Comparison of ENCODE assay signal across 14 mouse cellular contexts in the genomic region with DNA sequence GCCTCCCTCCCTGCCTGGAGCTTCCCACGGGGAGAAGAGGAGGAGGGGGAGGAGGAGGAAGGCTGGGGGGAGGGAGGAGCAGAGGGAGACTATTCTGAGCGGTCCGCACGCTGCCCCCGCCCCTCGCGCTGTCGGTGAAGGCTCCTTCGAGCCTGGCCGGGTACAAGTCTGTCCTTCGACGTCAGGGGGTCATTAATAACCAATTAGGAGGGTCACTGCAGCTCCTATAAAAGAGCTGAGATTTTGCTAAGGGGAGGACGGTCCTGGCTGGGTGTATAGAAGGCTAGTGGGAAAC. TPM values are rescaled to one million over a fixed set of nuclear protein-coding genes. Genes with fewer than 3 reads are reported as not detected.
DNase-seq lines count a peak whose midpoint lies in the region; ATAC-seq and TF ChIP-seq lines count a peak whose summit lies in the region.
"Had no signal": no experiment of that assay in that cellular context is flagged by ENCODE, and none has a peak within 500 bp of the region (broad histone marks: within the 10 kb centered on the region; RNA-seq: fewer than 3 reads in every experiment).

No protein-coding gene starts in this region.

- H3K36me3 ChIP-seq in intestine, postnatal 0 days (ENCODE audit: control insufficient read depth, insufficient read depth): no peaks in the 10 kb centered on the region
- no peaks in the 10 kb centered on the region for H3K36me3 ChIP-seq in intestine, embryonic 15.5 days
- H3K36me3 ChIP-seq in forebrain, embryonic 13.5 days (ENCODE audit: poor library complexity, severe bottlenecking): no peaks in the 10 kb centered on the region
- no peaks in the 10 kb centered on the region for H3K36me3 ChIP-seq in limb, embryonic 13.5 days
- H3K36me3 ChIP-seq in neural tube, embryonic 13.5 days: no peaks in the 10 kb centered on the region
- H3K36me3 ChIP-seq in liver, embryonic 11.5 days (ENCODE audit: control insufficient read depth, insufficient read depth, low read length): no peaks in the 10 kb centered on the region
- H3K36me3 ChIP-seq: liver, embryonic 12.5 days had no signal

- no peak for DNase-seq in natural killer cell, adult 2 months (ENCODE audit: low spot score in 2 of 2)
- no peak for DNase-seq in liver, embryonic 11.5 days (ENCODE audit: low spot score)
- DNase-seq: kidney, adult 11 months; thymus, postnatal 14 days had no signal

- 0 out of 2 replicates have a peak overlapping the region, but pooled peaks have one; percentile 12 for H3K4me3 ChIP-seq in intestine, postnatal 0 days (ENCODE audit: low read depth, low read length)
- no peak overlapping the region for H3K4me3 ChIP-seq in intestine, embryonic 15.5 days (replicated peaks)
- peak overlapping the region; percentile 32 for H3K4me3 ChIP-seq in forebrain, embryonic 13.5 days
- peak overlapping the region; percentile 3 for H3K4me3 ChIP-seq in limb, embryonic 13.5 days
- peak overlapping the region; percentile 42 for H3K4me3 ChIP-seq in neural tube, embryonic 13.5 days
- no peak overlapping the region for H3K4me3 ChIP-seq in liver, embryonic 11.5 days (ENCODE audit: low read depth, low read length)
- H3K4me3 ChIP-seq: liver, embryonic 12.5 days had no signal

- no peak overlapping the region for H3K27ac ChIP-seq in intestine, postnatal 0 days (ENCODE audit: low read depth, low read length)
- no peak overlapping the region for H3K27ac ChIP-seq in intestine, embryonic 15.5 days
- H3K27ac ChIP-seq in forebrain, embryonic 13.5 days: no peak overlapping the region; the same call in 1 of the 2 replicates
- H3K27ac ChIP-seq in limb, embryonic 13.5 days: no peak overlapping the region
- H3K27ac ChIP-seq in neural tube, embryonic 13.5 days (replicated peaks): peak overlapping the region; percentile 83; the same call in 1 of the 2 replicates
- H3K27ac ChIP-seq in liver, embryonic 11.5 days (ENCODE audit: low read depth, low read length): no peak overlapping the region
- H3K27ac ChIP-seq: liver, embryonic 12.5 days had no signal

- no peak overlapping the region for H3K9ac ChIP-seq in intestine, postnatal 0 days (ENCODE audit: low read depth, low read length)
- H3K9ac ChIP-seq in intestine, embryonic 15.5 days: no peak overlapping the region
- H3K9ac ChIP-seq in forebrain, embryonic 13.5 days: no peak overlapping the region
- no peak overlapping the region for H3K9ac ChIP-seq in limb, embryonic 13.5 days
- H3K9ac ChIP-seq in neural tube, embryonic 13.5 days: peak overlapping the region; percentile 66
- H3K9ac ChIP-seq in liver, embryonic 11.5 days (ENCODE audit: low read depth, low read length): no peak overlapping the region
- H3K9ac ChIP-seq: liver, embryonic 12.5 days had no signal

- no peak overlapping the region for H3K4me2 ChIP-seq in intestine, postnatal 0 days (replicated peaks; ENCODE audit: low read depth)
- no peak overlapping the region for H3K4me2 ChIP-seq in intestine, embryonic 15.5 days (replicated peaks)
- peak overlapping the region; percentile 64 for H3K4me2 ChIP-seq in forebrain, embryonic 13.5 days
- H3K4me2 ChIP-seq in limb, embryonic 13.5 days (replicated peaks): no peak overlapping the region
- H3K4me2 ChIP-seq in neural tube, embryonic 13.5 days: peak overlapping the region; percentile 53
- H3K4me2 ChIP-seq in liver, embryonic 11.5 days: no peak overlapping the region
- H3K4me2 ChIP-seq: liver, embryonic 12.5 days had no signal

- 2% methylated on average over 13 of the region's 13 CpGs for WGBS in intestine, postnatal 0 days
- WGBS in intestine, embryonic 15.5 days: under 1% methylated on average over 12 of the region's 13 CpGs
- WGBS in forebrain, embryonic 13.5 days: 2% methylated on average over 11 of the region's 13 CpGs
- 1% methylated on average over 12 of the region's 13 CpGs for WGBS in limb, embryonic 13.5 days
- WGBS in neural tube, embryonic 13.5 days: 0% methylated on average over 12 of the region's 13 CpGs
- under 1% methylated on average over 13 of the region's 13 CpGs for WGBS in liver, embryonic 11.5 days

- no peaks in the 10 kb centered on the region for H3K4me1 ChIP-seq in intestine, postnatal 0 days (replicated peaks; ENCODE audit: control insufficient read depth, insufficient read depth, low read length)
- peaks cover 30% of the 10 kb centered on the region for H3K4me1 ChIP-seq in intestine, embryonic 15.5 days (replicated peaks)
- peaks cover 75% of the 10 kb centered on the region for H3K4me1 ChIP-seq in forebrain, embryonic 13.5 days
- H3K4me1 ChIP-seq in limb, embryonic 13.5 days: peaks cover 52% of the 10 kb centered on the region
- peaks cover 63% of the 10 kb centered on the region for H3K4me1 ChIP-seq in neural tube, embryonic 13.5 days (replicated peaks)
- peaks cover 4% of the 10 kb centered on the region; the same call in 1 of the 2 replicates for H3K4me1 ChIP-seq in liver, embryonic 11.5 days (replicated peaks; ENCODE audit: control insufficient read depth, insufficient read depth, low read length)

- no peak for ATAC-seq in intestine, postnatal 0 days
- ATAC-seq in intestine, embryonic 15.5 days: no peak
- ATAC-seq in forebrain, embryonic 13.5 days: peak; percentile 30; the same call in 1 of the 2 replicates
- ATAC-seq in limb, embryonic 13.5 days (ENCODE audit: low FRiP score, low read depth): no peak
- ATAC-seq in neural tube, embryonic 13.5 days (ENCODE audit: low read depth): peak; percentile 6; the same call in 1 of the 2 replicates
- no peak for ATAC-seq in liver, embryonic 11.5 days (replicated peaks; ENCODE audit: low FRiP score)
- ATAC-seq in megakaryocyte progenitor cell, adult 5-6 weeks (replicated peaks; ENCODE audit: poor library complexity): no peak
- ATAC-seq: liver, embryonic 12.5 days had no signal

- H3K27me3 ChIP-seq in intestine, postnatal 0 days (replicated peaks; ENCODE audit: control insufficient read depth, insufficient read depth, low read length): peaks cover 100% of the 10 kb centered on the region
- peaks cover 96% of the 10 kb centered on the region for H3K27me3 ChIP-seq in intestine, embryonic 15.5 days (replicated peaks)
- peaks cover 100% of the 10 kb centered on the region for H3K27me3 ChIP-seq in forebrain, embryonic 13.5 days
- peaks cover 100% of the 10 kb centered on the region for H3K27me3 ChIP-seq in limb, embryonic 13.5 days
- peaks cover 99% of the 10 kb centered on the region for H3K27me3 ChIP-seq in neural tube, embryonic 13.5 days
- H3K27me3 ChIP-seq in liver, embryonic 11.5 days (replicated peaks; ENCODE audit: control insufficient read depth, insufficient read depth, low read length): peaks cover 100% of the 10 kb centered on the region

- no peaks in the 10 kb centered on the region for H3K9me3 ChIP-seq in intestine, postnatal 0 days (ENCODE audit: control insufficient read depth)
- no peaks in the 10 kb centered on the region for H3K9me3 ChIP-seq in intestine, embryonic 15.5 days
- no peaks in the 10 kb centered on the region for H3K9me3 ChIP-seq in forebrain, embryonic 13.5 days (replicated peaks)
- no peaks in the 10 kb centered on the region for H3K9me3 ChIP-seq in limb, embryonic 13.5 days
- H3K9me3 ChIP-seq in neural tube, embryonic 13.5 days: no peaks in the 10 kb centered on the region
- H3K9me3 ChIP-seq in liver, embryonic 11.5 days (ENCODE audit: control insufficient read depth, low read length): no peaks in the 10 kb centered on the region
- H3K9me3 ChIP-seq: liver, embryonic 12.5 days had no signal

- TF ChIP-seq CTCF in intestine, postnatal 0 days (IDR thresholded peaks at IDR 0.05; ENCODE audit: low read depth): no peak

RNA-seq across cellular contexts. Expression of a gene that starts 0.4 kb away (rescaled TPM):
- not detected in 2 replicates for polyA plus RNA-seq in intestine, postnatal 0 days (2015; fragmentation: Nextera tagmentation; extraction: Ambion mirVana)
- polyA plus RNA-seq in intestine, embryonic 15.5 days (2015; fragmentation: Nextera tagmentation; extraction: Ambion mirVana): 0.05 and 0.06 TPM in 2 replicates
- polyA plus RNA-seq in forebrain, embryonic 13.5 days (2015; fragmentation: Nextera tagmentation; extraction: Ambion mirVana): 1.3 and 2.1 TPM in 2 replicates
- not detected in 2 replicates for polyA plus RNA-seq in limb, embryonic 13.5 days (2015; fragmentation: Nextera tagmentation; extraction: Ambion mirVana)
- polyA plus RNA-seq in neural tube, embryonic 13.5 days (2015; fragmentation: Nextera tagmentation; extraction: Ambion mirVana): 36.4 and 45.9 TPM in 2 replicates
- 0.07 TPM in 1 of 2 replicates, not detected in the other for polyA plus RNA-seq in liver, embryonic 11.5 days (2014; fragmentation: Nextera tagmentation; extraction: Ambion mirVana)
- not detected in 2 replicates for total RNA-seq in megakaryocyte progenitor cell, adult 5-6 weeks (2015)
- total RNA-seq in megakaryocyte progenitor cell, adult 5-6 weeks (2017): not detected in 2 replicates
- total RNA-seq: megakaryocyte, adult 5-6 weeks had no signal
- polyA plus RNA-seq: C2C12; heart, embryonic 14.5 days; liver, embryonic 12.5 days had no signal

RNA-seq across cellular contexts. Expression of a gene that starts 31.1 kb away (rescaled TPM):
- polyA plus RNA-seq in intestine, postnatal 0 days (2015; fragmentation: Nextera tagmentation; extraction: Ambion mirVana): 18.2 and 18.8 TPM in 2 replicates
- polyA plus RNA-seq in intestine, embryonic 15.5 days (2015; fragmentation: Nextera tagmentation; extraction: Ambion mirVana): 63.1 and 69.3 TPM in 2 replicates
- polyA plus RNA-seq in forebrain, embryonic 13.5 days (2015; fragmentation: Nextera tagmentation; extraction: Ambion mirVana): 53.2 and 59.2 TPM in 2 replicates
- polyA plus RNA-seq in limb, embryonic 13.5 days (2015; fragmentation: Nextera tagmentation; extraction: Ambion mirVana): 73.7 and 78.1 TPM in 2 replicates
- 41.9 and 42.6 TPM in 2 replicates for polyA plus RNA-seq in neural tube, embryonic 13.5 days (2015; fragmentation: Nextera tagmentation; extraction: Ambion mirVana)
- polyA plus RNA-seq in liver, embryonic 11.5 days (2014; fragmentation: Nextera tagmentation; extraction: Ambion mirVana): 86.0 and 96.1 TPM in 2 replicates
- 46.7 and 48.2 TPM in 2 replicates for total RNA-seq in megakaryocyte progenitor cell, adult 5-6 weeks (2015)
- 74.1 and 74.6 TPM in 2 replicates for total RNA-seq in megakaryocyte progenitor cell, adult 5-6 weeks (2017)

RNA-seq across cellular contexts. Expression of a gene that starts 48.8 kb away (rescaled TPM):
- polyA plus RNA-seq in intestine, postnatal 0 days (2015; fragmentation: Nextera tagmentation; extraction: Ambion mirVana): 13.4 and 14.5 TPM in 2 replicates
- 31.2 and 31.3 TPM in 2 replicates for polyA plus RNA-seq in intestine, embryonic 15.5 days (2015; fragmentation: Nextera tagmentation; extraction: Ambion mirVana)
- polyA plus RNA-seq in forebrain, embryonic 13.5 days (2015; fragmentation: Nextera tagmentation; extraction: Ambion mirVana): 25.8 and 30.6 TPM in 2 replicates
- polyA plus RNA-seq in limb, embryonic 13.5 days (2015; fragmentation: Nextera tagmentation; extraction: Ambion mirVana): 52.4 and 55.9 TPM in 2 replicates
- polyA plus RNA-seq in neural tube, embryonic 13.5 days (2015; fragmentation: Nextera tagmentation; extraction: Ambion mirVana): 19.3 and 21.6 TPM in 2 replicates
- 26.7 and 28.9 TPM in 2 replicates for polyA plus RNA-seq in liver, embryonic 11.5 days (2014; fragmentation: Nextera tagmentation; extraction: Ambion mirVana)
- total RNA-seq in megakaryocyte progenitor cell, adult 5-6 weeks (2015): 25.1 and 32.6 TPM in 2 replicates
- total RNA-seq in megakaryocyte progenitor cell, adult 5-6 weeks (2017): 20.0 and 24.3 TPM in 2 replicates

Comparison
In these comparisons a context has a peak if more than half of its experiments do, and no peak if none do; other contexts are left out.
1. H3K4me3 ChIP-seq: peak in intestine, postnatal 0 days (single experiment), forebrain, embryonic 13.5 days (single experiment), limb, embryonic 13.5 days (single experiment) and neural tube, embryonic 13.5 days (single experiment); none in intestine, embryonic 15.5 days (single experiment) and liver, embryonic 11.5 days (single experiment).
2. ATAC-seq: peak in forebrain, embryonic 13.5 days (single experiment) and neural tube, embryonic 13.5 days (single experiment); none in intestine, postnatal 0 days (single experiment), intestine, embryonic 15.5 days (single experiment), limb, embryonic 13.5 days (single experiment), liver, embryonic 11.5 days (single experiment) and megakaryocyte progenitor cell, adult 5-6 weeks (single experiment).
3. H3K4me2 ChIP-seq: peak in forebrain, embryonic 13.5 days (single experiment) and neural tube, embryonic 13.5 days (single experiment); none in intestine, postnatal 0 days (single experiment), intestine, embryonic 15.5 days (single experiment), limb, embryonic 13.5 days (single experiment) and liver, embryonic 11.5 days (single experiment).
4. RNA of a gene that starts 0.4 kb away (polyA plus RNA-seq): 36.4 to 45.9 TPM in neural tube, embryonic 13.5 days; 1.3 to 2.1 TPM in forebrain, embryonic 13.5 days, 0.07 TPM in liver, embryonic 11.5 days, 0.05 to 0.06 TPM in intestine, embryonic 15.5 days, not detected in limb, embryonic 13.5 days and not detected in intestine, postnatal 0 days; every median in the first group is over 10 times any median in the second.